Mouse (Mus musculus) c-Kit-negative CD71-positive TER-119-positive erythroid progenitor cells, embryonic 14.5 days (primary cell): ENCODE data around the gene Wbp1l.

Experiments
- DNase-seq: peaks from one replicate; pipeline ENCODE4 v3.0.0-alpha.2; 2013; ENCODE audit warnings: low read depth, low spot score

Gene Wbp1l

DNA sequence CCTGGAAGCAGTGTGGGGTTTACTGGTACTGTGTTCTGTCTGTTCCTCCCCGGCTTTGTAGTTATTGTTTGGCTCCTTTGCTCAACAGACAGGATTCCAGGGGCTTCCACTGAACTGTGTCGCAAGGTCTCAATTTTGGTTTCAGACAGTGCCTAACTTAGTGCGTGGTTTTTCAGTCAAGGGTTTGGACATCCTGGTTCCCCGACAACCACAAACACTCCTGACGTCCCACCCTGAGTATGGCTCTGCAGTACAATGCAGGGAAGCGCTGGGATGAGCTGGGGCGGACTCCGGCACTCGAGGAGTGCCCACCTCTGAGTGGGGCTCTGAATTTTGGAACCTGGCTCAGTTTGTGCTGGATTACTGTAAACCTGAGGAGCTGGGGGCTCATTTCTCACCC lies 30.9 kb downstream of the Wbp1l start:
- no peak for DNase-seq

DNA sequence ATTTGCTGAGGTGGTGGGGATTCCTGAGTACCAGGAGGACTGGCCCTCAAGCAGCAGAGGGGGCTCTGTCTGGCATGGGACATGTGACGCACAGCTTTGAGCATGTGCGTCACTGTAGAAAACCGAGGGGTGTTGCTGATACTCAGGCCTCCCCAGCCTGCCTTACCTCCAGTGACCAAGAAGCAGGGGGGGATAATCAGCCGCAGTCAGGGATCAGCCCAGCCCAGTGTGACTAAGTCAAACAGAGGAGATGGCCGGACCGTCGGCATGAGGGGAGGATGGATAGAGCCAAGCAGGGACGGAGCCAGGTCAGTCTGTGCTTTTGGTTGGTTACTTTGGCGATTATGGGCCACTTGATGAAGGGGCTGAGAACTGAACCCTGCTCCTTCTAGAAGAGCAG lies 32.8 kb downstream of the Wbp1l start:
- DNase-seq, result no peak

DNA sequence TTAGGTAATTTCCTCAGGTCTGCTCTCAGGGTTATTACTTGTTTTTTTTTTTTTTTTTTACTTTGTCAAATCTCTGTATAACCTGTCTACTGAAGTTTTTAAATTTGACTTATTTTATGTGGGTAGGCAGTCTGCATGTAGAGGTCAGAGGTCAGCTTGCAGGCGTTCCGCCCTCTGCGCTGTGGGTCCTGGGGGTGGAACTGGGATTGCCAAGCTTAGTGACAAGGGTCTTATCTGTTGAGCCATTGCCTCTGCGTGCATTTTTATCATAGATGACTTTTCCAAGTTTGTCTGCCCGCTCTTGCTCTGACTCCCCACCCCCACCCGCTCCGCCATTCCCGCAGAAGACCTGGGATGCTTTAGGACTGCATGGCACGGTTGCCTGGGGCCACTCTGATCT lies 36.9 kb downstream of the Wbp1l start:
- DNase-seq, result no peak

DNA sequence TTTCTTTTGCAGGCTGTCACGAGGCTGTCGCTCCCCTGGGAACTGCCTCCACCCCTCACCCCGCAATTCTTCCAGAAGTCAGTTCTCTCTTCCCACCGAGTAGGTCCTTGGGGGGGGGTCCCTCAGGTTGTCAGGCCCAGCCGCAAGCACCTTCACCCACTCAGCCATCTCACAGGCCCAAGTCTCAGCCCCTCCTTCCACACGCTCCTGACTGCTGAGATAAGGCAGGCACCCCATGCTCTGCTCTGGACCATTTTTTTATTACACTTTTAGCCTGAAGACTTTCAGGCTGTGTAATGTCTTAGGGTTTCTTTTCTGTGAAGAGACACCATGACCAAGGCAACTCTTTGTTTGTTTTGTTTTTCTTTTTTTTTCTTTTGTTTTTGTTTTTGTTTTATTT lies 38.7 kb downstream of the Wbp1l start:
- no peak for DNase-seq

DNA sequence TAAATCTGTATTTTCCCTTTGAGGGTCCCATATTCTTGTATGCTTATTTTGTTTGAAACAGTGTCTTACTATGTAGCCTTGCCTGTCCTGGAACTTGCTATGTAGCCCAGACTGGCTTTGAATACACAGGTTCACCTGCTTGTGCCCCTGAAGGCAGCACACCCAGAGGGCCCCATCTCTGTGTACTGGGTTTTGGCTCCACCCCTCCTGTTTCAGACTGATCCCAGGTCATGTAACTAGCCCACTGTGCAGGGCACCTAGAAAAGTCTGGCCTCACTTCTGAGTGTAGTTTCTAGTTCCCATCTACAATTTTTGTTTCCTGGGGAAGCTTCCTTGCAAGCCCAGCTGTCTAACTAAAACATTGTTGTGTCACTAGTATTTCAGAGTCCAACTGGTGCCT lies 40.2 kb downstream of the Wbp1l start:
- no peak for DNase-seq

DNA sequence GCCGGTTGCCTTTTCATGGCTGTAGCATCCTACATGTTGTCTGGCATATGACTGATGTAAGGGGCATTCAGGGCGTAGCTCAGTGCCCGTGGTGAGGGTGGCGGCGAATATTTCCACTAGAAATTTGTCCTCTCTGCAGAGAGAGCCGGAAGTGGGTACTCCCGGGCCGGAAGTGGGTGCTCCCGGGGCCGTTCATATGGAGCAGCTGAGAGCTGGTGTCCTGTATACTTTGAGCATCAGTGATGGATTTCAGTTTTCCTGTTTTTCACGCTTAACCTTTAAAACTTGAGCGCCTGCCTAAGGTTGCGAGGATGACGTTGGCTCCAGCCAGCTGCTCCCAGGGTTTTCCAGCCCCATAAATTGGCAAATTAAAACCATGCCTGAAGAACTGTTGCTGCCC lies 40.6 kb downstream of the Wbp1l start:
- no peak for DNase-seq

DNA sequence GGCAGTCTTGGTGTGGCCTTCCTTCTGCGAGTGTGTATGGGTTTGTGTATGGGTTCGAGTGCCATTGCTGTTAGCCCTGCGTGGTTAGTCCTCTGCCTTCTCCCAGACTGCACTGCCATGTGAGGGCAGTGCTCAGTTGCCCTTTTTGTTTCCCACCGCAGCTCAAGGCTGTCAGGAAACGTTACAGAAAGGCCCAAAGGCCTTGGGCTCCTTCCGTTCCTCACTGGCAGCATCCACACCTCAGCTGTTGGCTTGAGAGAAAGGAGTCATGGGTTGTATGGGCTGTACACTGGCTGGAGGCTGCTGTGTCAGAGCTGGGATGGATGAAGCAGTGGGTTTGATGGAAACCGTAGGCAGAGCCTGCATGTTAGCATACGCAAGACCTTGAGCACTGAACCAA lies 41.9 kb downstream of the Wbp1l start:
- no peak for DNase-seq

DNA sequence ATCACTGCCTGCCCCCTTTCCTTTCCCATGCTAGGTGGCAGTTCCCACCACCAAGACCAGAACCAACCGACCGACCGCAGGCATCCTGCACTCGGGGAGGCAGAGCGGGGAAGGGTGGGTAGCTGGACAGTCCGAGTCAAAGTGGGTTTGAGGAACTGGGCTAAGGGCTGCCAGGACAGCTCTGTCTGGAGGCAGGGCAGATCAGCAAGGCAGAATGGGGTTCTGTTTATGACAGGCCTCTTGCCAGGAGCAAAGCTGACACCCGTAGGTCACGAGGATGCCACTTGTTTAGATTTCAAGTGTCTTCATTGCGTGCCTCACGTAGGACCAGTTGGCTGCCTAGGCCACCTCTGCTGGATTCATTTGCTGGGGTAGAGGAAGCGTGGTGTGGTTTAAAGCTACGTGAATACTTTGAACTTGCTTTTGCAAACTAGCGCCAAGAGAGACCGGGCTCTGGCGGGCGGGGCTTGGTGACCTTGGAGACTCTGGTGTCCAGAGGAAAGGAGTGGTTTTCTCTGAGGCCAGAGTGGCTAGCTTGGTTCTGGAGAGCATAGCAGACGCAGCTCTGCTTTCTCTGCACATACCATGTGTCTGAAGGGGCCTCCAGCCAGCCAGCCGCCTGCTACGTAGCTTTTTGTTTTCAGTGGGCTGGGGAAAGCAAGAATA lies 42.7 kb downstream of the Wbp1l start:
- no peak for DNase-seq

DNA sequence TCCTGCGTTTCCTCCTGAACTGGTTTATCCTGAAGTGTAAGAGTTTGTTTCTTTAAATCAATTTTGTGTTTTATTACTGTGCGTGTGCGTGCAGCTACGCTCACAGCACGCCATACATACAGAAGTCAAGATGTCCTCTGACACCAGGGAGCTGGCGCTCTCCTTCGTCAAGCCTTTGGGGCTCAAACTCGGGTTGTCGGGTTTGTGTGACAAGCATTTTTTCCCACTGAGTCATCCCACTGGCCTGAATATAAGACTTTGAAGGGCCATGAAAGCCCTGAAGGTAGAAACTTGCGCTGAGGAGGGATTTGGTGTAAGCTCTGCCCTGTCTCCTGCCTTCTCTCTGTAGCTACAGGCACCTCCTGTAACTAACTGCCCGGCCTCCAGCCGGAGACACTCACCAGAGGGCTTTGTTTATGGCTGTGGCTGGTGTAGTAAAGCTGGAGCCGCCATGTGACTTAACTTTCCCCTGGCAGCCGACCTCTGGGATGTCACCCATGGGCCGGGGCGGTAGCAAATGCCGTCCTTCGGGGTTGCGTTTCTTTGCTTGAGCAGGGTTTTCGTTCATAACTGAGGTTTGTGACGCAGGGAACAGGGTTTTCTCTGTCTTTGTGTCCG lies 43.4 kb downstream of the Wbp1l start:
- no peak for DNase-seq

DNA sequence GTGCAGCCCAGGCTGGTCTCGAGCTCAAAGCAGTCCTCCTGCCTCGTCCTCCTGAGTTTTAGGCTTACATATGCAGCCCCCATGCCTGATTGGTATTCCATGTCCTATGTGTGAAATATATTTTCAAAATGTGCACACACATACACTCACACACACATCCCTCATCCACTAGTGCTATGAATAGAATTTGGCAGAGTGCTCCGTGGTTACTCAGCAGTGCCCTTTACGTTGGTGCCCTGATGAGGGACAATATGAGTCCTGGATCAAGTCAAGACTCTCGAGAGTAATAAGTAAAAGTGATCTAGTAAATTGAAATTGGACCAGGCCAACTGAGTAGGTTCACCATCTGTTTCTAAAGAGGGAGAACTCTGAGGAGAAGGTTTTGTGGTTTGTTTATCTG lies 44.4 kb downstream of the Wbp1l start:
- no peak for DNase-seq

DNA sequence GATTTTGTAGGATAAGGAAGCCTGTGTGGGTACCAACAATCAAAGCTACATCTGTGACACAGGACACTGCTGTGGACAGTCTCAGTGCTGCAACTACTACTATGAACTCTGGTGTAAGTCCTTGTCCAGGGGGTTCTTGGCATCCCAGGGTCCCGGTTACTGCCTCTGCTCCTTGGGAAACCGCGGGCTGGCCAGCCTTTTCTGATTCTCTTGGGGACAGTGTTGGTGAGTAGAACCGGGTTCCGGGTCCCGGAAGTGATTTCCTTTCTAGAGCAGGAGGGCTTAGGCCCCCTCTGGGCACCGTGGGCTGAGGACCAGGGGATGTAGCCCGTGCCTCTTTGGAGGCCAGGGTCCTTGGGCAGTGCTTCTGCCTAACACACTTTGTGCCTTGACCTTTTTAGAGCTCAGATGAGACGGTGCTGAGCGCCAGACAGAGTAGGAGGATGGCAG lies 45.5 kb downstream of the Wbp1l start:
- no peak for DNase-seq

DNA sequence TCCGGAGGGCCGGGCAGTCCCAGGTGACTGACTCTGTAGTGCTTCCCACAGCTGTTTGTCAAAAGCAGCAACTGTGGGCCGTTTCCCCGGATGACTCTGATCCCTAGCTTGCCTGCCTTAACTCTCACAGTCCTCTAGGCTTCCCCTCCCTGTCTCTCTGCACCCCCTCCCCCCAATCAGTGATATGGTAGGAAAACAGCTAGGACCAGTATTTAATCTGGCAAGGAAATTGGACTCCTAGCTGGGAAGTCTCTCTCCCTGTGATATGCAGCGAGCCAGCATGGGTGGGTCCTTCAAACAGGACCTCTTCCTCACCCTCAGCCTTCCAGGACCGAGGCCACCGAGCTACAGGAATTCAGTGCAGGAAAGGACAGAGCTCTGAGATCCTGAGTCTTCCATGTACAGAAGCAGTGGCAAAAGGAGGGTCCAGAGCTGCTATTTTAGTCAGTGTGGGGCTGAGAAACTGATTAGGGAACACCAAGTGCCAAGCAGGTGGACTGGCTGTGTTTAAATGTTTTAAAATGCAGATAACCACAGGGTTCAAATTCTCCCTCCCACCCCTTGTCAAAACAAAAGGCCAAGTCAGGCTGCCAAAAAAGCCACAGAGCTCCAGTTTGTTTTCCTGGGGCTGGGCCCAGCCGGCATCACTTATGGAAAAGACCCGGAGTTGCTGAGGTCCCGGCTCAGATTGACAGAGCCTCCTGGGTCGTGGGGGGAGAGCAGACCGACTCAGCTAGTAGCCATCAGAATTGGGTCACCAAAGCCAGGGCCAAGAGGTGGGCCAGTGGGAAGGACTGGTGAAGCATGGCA lies 46.1 kb downstream of the Wbp1l start:
- no peak for DNase-seq

DNA sequence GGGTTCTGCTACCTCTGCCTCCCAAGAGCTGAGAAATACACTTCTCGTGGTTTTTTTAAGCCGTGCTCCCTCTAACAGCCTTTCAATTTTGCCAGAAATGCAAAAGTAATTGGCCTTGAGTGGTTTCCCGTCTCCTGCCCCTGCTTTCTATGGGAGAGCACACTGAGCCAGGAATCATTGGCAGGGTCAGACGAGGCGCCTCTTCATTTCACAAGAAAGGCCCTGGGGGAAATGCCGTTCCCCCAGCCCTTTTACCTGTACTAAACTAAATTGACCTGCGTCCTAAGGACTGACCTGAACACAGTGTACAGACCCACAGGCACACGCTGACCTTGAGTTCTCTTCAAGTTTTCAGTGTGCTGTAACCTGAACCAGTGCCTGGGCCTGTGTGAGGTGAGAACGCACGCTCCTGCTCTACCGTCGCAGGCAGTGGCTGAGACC lies 47.2 kb downstream of the Wbp1l start:
- no peak for DNase-seq

DNA sequence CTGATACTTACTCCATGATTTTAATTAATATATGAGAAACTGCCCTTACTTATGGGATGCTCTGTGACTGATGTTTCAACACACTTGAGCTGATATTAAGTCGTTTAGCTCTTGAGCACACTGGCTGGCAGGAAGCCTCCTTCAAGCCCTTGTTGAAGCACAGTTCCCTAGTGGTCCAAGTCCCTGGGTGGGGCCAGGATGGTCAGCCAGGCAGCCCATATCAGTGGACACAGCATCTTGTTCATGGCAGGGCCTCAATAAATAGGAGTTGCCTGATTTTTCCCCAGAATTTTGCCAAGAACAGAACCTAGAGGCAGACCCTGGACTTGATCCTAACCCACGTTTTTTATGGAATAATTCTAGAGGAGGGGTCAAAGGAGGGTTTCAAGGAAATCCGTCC lies 48.4 kb downstream of the Wbp1l start:
- no peak for DNase-seq

DNA sequence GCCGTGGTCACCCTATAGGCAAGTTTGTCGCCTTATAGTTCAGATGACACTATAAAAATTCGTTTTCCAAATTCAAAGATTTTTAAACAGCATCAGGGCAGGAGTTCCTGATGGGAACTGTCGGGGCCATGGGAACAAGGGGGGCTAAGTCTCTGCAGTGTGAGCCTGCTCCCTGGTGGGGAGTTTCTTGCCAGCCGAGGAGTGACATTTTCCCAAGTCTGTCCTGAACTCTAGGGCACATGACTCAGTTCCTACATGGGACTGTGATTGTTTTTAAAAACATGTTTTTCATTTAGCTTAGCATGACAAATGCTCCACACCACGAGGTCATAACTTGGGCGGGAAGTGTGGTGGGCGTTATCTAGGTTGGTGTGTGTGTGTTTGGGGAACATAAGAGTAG lies 49.0 kb downstream of the Wbp1l start:
- no peak for DNase-seq

DNA sequence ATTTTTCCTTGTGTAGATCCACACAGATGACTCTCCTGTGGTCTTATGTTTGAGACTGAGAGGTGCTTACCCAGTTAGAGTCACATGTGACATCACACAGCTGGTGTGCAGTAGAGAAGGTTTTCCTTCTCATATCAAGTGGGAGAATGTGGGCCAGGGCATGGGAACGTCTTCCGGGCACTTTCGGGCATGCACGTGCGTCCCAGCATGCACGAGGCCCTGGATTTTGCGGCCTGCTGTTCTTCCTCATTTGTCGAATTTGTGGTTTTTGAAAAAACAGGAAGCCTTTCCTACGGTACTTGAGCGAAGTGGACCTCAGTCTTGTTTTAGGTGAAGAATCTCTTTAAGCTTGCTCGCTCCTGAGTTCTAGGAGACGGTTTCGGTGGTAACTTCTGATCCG lies 49.7 kb downstream of the Wbp1l start:
- DNase-seq, result no peak

DNA sequence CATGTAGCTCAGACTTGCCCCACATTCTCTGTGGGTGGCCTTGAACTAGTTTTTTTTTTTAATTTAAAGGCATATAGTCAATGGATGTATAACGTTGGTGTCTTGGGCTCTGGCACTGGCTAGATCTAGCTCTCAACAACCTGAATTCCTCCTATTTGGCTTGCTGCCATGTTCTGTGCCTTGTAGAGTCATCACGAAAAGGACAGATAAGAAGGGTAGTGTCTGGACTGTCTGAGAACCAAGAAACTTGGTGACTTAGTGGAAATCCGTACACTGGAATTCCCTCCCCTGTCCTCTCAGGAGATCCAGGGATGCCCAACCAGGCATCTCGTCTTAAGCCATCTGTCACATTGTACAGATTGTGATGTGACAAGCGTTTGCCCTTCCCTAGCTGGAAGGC lies 54.3 kb downstream of the Wbp1l start:
- DNase-seq, result no peak

DNA sequence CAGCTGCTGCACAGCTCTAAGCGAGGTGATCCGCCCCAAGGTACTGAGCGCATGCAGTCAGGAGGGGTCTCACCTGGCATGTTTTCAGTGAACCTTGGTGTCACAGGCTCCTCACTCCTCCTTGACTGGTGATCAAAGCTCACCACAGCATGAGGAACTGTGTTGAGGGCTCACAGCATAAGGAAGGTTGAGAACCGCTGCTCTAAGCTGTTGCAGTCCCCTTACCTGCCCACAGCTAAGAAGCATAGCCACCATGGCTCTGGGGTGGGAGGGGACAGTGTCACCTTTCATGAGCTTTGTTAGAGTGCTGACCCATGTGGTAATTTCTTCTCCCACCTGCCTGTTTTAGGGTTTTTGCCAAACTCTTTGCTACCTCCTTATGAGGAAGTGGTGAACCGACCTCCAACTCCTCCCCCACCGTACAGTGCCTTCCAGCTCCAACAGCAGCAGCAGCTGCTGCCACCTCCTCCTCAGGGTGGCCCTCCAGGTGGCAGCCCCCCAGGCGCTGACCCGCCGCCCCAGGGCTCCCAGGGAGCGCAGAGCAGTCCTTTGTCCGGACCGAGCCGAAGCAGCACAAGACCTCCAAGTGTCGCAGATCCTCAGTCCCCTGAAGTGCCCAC lies 54.8 kb downstream of the Wbp1l start:
- no peak for DNase-seq

DNA sequence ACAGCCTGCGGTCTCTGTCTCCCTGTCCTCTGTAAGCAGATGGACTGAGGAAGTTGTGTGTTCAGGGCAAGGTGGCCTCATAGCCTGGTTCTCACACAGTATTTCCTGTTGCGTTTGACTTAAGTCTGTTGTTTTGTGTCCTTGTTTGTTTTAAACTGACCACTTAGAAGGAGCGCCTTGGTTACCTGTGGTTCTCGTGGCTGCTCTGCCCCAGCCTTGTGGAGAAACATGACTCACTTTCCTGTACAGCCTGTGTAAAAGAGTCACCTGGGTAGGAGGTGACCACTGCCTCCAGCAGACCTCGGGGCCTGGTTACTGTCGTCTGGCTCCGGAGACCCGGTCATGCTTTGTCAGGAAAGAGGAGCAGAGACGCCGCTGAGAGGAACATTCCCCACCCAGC lies 56.7 kb downstream of the Wbp1l start:
- no peak for DNase-seq

DNA sequence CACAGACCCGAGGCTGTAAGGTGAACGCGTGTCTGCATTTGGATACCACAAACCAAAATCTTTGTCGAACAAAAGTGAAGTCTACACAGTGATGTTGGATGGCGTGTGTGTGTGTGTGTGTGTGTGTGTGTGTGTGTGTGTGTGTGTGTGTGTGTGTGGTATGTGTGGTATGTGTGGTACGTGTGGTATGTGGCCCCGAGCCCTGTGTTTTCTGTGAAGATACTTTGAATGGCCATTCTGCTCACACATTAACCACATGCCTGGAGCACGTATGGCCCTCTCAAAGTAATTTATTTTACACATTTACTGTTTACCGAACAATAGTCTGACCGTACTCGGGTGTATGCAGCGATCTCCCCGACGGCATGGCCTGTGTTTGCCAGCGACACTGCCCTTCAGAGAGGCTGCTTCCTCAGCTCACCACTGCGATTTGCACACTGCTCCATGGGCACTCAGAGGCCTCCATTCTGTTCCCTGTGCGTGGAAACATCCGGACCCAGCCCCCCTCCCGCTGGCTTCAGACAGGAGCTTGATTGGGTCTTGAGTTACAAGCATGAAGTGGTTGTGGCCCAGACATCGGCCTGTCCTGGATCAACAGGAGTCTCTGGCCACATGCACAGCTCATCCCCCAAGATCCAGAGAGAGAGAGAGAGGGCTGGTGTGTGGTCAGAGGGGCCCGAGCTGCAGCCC lies 57.4 kb downstream of the Wbp1l start:
- DNase-seq, result no peak

DNA sequence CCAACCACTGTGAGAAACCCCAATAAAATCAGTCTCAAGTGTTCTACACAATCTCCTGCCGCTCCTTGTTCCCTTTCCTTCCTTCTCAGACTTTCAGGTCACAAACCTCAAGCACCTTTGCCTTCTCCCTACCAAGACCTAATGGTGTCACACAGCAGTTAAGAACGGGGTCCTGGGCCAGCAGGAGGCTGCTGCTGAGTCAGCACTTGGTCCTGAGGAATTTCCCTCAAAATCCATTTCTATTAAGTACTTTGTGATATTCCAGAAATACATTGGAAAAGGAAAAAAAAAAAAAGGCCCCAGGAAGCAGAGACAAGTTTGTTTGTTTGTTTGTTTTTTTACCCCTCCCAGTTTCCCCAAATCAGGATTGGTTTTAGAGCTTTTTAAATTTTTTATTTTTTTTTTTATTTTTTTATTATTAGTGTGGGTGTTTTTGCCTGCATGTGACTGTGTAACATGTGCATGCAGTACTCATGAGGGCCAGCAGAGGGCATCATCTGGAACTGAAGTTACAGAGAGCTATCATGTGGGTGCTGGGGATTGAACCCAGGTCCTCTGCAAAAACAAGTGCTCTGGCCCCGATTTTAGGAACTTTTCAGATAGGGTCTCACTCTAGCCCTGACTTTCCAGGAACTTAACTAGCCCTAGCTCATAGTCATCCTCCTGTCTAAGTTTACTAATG lies 58.6 kb downstream of the Wbp1l start:
- DNase-seq, result peak; percentile 29
